Mouse (Mus musculus): Measurements from ENCODE around the gene Celf5. TPM values are rescaled to one million over a fixed set of nuclear protein-coding genes. Genes with fewer than 3 reads are reported as not detected.

The Celf5 gene
- polyA plus RNA-seq, 1 experiment from 2014 or later, result 1.4 TPM

DNA sequence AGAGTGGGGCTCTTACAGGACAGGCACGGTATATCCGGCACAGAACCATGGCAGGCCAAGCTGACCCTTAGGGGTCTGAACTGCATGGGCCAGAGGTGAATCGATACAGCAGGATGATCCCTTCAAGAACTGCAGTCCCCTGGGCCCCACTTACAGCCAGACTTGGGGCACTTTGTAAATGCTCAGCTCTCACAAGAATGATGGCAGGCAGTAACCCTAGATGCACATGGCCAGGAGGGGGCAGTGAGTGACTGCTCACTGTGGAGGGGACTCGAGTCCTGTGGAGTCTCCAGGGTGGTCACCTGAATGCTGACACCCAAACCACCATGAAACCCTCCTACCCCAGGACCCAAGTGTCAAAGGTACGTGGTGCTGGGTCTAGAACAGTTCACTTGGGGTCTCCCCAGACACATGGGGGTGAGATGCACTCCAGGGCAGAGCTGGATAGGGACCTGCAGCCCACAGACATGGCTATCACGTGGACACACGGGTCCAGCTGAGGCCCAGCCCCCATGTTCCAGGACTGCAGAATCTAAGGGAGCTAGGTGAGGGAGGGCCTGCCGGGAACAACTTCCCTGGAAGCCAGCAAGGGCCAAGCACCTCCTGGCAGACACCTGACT is 11.2 kb upstream of the Celf5 start:
- Histone ChIP-seq H3K9ac (ENCODE audit: low read depth, low read length) (peak overlapping the region; percentile 45), H3K27ac (ENCODE audit: low read length) (peak overlapping the region; percentile 63), H3K27me3 (replicated peaks; ENCODE audit: control insufficient read depth, insufficient read depth, low read length) (no peaks in the 10 kb centered on the region), H3K4me2 (ENCODE audit: low read depth, low read length) (peak overlapping the region; percentile 91), H3K4me3 (ENCODE audit: low read length) (peak overlapping the region; percentile 85; the same call in 1 of the 2 replicates), H3K36me3 (ENCODE audit: control insufficient read depth, insufficient read depth, low read length) (peaks cover 22% of the 10 kb centered on the region), H3K4me1 (ENCODE audit: control insufficient read depth, insufficient read depth, low read length) (peaks cover 16% of the 10 kb centered on the region), H3K9me3 (ENCODE audit: control insufficient read depth, low read length) (no peaks in the 10 kb centered on the region)
- WGBS, result 78% methylated on average over 8 of the region's 8 CpGs
- no peak for ATAC-seq

DNA sequence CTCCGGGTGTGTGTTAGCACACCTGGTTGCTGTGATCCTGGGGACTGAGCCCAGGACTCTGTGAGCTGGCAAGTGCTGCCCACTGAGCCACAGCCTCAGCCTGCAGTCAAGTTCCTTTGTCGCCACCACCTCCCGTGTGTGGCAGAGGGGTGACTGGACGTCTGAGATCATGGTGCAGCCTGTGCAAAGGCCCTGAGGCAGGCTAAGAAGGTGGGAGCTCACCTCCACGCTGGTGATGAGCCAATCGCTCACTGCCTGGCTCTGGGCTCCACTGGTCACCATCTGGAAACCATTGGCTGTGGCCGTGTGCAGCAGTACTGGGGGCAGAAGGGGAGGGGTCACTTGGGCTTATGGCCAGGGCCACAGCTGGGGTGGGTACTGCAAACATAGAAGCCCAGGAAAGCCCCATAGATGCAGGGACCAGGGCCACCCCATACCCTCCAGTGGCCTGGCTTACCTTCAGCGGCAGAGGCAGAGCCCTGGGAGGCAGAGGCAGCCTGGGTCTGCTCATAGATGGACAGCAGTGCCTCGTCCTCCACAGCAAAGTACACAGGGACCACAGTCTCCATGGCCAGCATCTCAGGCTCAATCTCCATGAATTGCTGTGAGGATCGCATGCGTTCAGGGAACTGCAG is 10.2 kb upstream of the Celf5 start:
- H3K9me3 ChIP-seq (ENCODE audit: control insufficient read depth, low read length), result no peaks in the 10 kb centered on the region
- 86% methylated on average over 11 of the region's 11 CpGs for WGBS

DNA sequence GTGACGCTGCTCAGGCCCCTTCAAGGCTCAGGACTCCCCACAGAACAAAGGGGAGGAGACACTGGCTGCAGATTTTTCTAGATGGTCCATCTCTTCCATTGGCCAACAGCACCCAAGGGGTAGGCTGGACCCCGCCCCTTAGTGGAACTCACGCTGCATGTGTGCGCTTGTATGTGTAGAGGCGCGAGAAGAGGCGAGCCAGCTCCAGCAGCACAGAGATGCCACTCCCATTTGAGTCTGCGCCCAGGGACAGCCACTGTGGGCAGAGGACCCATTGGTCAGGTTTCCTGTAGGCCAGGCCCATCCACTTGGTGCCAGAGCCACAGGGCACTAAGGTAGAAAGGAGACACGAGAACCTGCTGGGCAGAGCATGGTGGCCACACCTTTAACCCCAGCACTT is 8.5 kb upstream of the Celf5 start:
- no peak overlapping the region for H3K4me2 ChIP-seq (ENCODE audit: low read depth, low read length)
- H3K9ac ChIP-seq (ENCODE audit: low read depth, low read length), result no peak overlapping the region
- no peak for ATAC-seq
- H3K27me3 ChIP-seq (replicated peaks; ENCODE audit: control insufficient read depth, insufficient read depth, low read length), result no peaks in the 10 kb centered on the region
- H3K4me3 ChIP-seq (ENCODE audit: low read length), result no peak overlapping the region
- 90% methylated on average over 9 of the region's 9 CpGs for WGBS
- no peaks in the 10 kb centered on the region for H3K9me3 ChIP-seq (ENCODE audit: control insufficient read depth, low read length)
- H3K4me1 ChIP-seq (ENCODE audit: control insufficient read depth, insufficient read depth, low read length), result peaks cover 16% of the 10 kb centered on the region
- H3K36me3 ChIP-seq (ENCODE audit: control insufficient read depth, insufficient read depth, low read length), result peaks cover 37% of the 10 kb centered on the region
- H3K27ac ChIP-seq (ENCODE audit: low read length), result no peak overlapping the region

More for the DNA sequence above, 10.2 kb upstream of the Celf5 start:
- no peak overlapping the region for H3K4me2 ChIP-seq (ENCODE audit: low read depth, low read length)
- H3K4me1 ChIP-seq (ENCODE audit: control insufficient read depth, insufficient read depth, low read length), result peaks cover 16% of the 10 kb centered on the region
- H3K27me3 ChIP-seq (replicated peaks; ENCODE audit: control insufficient read depth, insufficient read depth, low read length), result no peaks in the 10 kb centered on the region
- H3K36me3 ChIP-seq (ENCODE audit: control insufficient read depth, insufficient read depth, low read length), result peaks cover 26% of the 10 kb centered on the region
- no peak overlapping the region for H3K9ac ChIP-seq (ENCODE audit: low read depth, low read length)
- ATAC-seq, result no peak
- no peak overlapping the region for H3K27ac ChIP-seq (ENCODE audit: low read length)
- H3K4me3 ChIP-seq (ENCODE audit: low read length), result no peak overlapping the region

DNA sequence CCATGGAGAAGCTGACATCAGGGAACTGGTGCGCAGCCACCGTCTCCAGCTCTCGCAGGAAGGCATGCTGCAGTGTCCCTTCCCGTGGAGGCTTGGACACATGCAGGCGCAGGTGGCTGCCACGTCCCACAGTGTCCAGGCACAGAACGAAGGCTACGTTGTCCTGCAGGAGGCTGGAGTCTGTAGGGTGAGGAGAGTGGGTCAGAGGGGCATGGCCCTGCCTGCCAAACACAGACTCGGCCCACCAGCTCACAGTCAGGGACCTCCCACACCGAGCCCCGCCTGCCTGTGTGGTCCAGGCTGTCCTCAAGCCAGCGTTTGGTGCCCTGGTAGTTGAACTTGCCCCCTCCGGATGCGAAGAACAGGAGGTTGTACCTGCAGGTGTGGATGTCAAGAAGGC is 7.4 kb upstream of the Celf5 start:
- H3K4me2 ChIP-seq (ENCODE audit: low read depth, low read length), result no peak overlapping the region
- no peak for ATAC-seq
- H3K36me3 ChIP-seq (ENCODE audit: control insufficient read depth, insufficient read depth, low read length), result peaks cover 37% of the 10 kb centered on the region
- H3K9me3 ChIP-seq (ENCODE audit: control insufficient read depth, low read length), result no peaks in the 10 kb centered on the region
- peaks cover 10% of the 10 kb centered on the region for H3K4me1 ChIP-seq (ENCODE audit: control insufficient read depth, insufficient read depth, low read length)
- 84% methylated on average over 14 of the region's 14 CpGs for WGBS
- H3K9ac ChIP-seq (ENCODE audit: low read depth, low read length), result no peak overlapping the region
- H3K27me3 ChIP-seq (replicated peaks; ENCODE audit: control insufficient read depth, insufficient read depth, low read length), result no peaks in the 10 kb centered on the region
- H3K4me3 ChIP-seq (ENCODE audit: low read length), result no peak overlapping the region
- H3K27ac ChIP-seq (ENCODE audit: low read length), result no peak overlapping the region

DNA sequence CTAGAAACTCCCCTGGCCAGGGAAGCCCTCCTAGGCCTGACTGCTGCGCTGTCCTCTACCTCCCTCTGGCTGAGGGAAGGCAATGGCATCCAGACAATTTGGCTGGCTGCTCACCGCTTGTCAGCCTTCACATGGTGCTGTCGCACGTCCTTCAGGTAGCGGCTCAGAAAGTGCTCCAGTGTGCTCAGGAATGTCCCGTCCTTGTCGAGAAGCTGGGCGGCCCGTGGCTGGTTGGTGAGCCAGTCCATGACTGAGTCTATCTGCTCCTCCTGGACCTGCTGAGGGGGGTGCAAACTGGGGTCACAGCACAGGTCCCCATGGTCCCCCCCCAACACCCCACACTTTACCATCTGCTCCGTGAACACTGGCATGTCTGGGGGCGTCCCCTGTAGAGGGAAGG is 5.6 kb upstream of the Celf5 start:
- Histone ChIP-seq H3K4me1 (ENCODE audit: control insufficient read depth, insufficient read depth, low read length) (no peaks in the 10 kb centered on the region), H3K4me3 (ENCODE audit: low read length) (no peak overlapping the region), H3K4me2 (ENCODE audit: low read depth, low read length) (no peak overlapping the region), H3K9ac (ENCODE audit: low read depth, low read length) (no peak overlapping the region), H3K9me3 (ENCODE audit: control insufficient read depth, low read length) (no peaks in the 10 kb centered on the region), H3K27ac (ENCODE audit: low read length) (no peak overlapping the region), H3K36me3 (ENCODE audit: control insufficient read depth, insufficient read depth, low read length) (peaks cover 36% of the 10 kb centered on the region), H3K27me3 (replicated peaks; ENCODE audit: control insufficient read depth, insufficient read depth, low read length) (no peaks in the 10 kb centered on the region)
- ATAC-seq, result no peak
- 84% methylated on average over 11 of the region's 11 CpGs for WGBS

DNA sequence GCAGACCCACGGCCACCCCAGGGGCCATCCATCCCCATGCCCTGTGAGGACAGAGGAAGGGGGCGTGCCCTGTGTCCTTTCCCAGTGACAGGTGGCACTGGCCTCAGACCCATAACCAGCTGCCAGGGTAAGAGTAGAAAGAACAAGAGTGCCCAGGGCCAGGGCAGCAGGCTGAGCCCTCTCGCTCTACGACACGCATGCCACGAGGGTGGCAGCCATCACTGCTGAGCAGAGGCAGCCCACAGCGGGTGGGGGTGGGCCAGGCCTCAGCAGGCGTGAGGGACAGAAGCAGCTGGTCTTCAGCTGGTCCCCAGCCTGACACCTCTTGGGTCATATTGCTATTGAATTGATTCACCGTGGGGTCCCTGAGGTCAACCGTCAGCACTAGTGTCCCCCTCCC is 4.0 kb upstream of the Celf5 start:
- Histone ChIP-seq H3K36me3 (ENCODE audit: control insufficient read depth, insufficient read depth, low read length) (peaks cover 23% of the 10 kb centered on the region), H3K4me3 (ENCODE audit: low read length) (no peak overlapping the region), H3K9ac (ENCODE audit: low read depth, low read length) (no peak overlapping the region), H3K27me3 (replicated peaks; ENCODE audit: control insufficient read depth, insufficient read depth, low read length) (peaks cover 8% of the 10 kb centered on the region), H3K9me3 (ENCODE audit: control insufficient read depth, low read length) (no peaks in the 10 kb centered on the region), H3K4me1 (ENCODE audit: control insufficient read depth, insufficient read depth, low read length) (peaks cover 6% of the 10 kb centered on the region), H3K4me2 (ENCODE audit: low read depth, low read length) (no peak overlapping the region), H3K27ac (ENCODE audit: low read length) (no peak overlapping the region)
- ATAC-seq, result no peak
- WGBS, result 89% methylated on average over 10 of the region's 10 CpGs

DNA sequence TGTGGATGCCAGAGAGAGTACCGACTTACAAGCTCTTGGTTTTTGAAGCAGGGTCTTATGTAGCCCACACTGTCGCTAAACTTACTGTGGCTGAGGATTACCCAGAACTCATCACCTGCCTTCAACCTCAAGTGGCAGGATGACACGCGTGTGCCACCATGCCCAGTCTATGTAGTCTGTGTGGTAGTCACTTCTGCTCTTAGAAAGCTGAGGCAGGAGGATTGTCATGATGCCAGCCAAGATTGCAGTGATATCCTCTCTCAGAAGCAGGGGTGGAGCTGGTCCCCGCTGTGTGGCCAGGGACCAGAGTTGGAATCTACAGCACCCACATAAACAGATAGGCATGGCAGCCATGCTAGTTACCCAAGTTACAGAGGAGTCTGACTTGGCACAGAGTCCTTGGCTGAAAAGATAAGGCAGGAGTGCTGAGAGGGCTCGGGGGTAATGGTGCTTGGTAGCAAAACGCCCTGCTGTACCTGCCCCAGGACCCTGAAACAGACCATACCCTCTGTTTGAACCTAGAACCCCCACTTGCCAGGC is 3.0 kb upstream of the Celf5 start:
- Histone ChIP-seq H3K36me3 (ENCODE audit: control insufficient read depth, insufficient read depth, low read length) (peaks cover 18% of the 10 kb centered on the region), H3K27ac (ENCODE audit: low read length) (no peak overlapping the region), H3K27me3 (replicated peaks; ENCODE audit: control insufficient read depth, insufficient read depth, low read length) (peaks cover 15% of the 10 kb centered on the region), H3K9ac (ENCODE audit: low read depth, low read length) (no peak overlapping the region), H3K4me3 (ENCODE audit: low read length) (no peak overlapping the region), H3K4me1 (ENCODE audit: control insufficient read depth, insufficient read depth, low read length) (peaks cover 6% of the 10 kb centered on the region), H3K9me3 (ENCODE audit: control insufficient read depth, low read length) (no peaks in the 10 kb centered on the region), H3K4me2 (ENCODE audit: low read depth, low read length) (no peak overlapping the region)
- no peak for ATAC-seq
- 74% methylated on average over 7 of the region's 7 CpGs for WGBS

DNA sequence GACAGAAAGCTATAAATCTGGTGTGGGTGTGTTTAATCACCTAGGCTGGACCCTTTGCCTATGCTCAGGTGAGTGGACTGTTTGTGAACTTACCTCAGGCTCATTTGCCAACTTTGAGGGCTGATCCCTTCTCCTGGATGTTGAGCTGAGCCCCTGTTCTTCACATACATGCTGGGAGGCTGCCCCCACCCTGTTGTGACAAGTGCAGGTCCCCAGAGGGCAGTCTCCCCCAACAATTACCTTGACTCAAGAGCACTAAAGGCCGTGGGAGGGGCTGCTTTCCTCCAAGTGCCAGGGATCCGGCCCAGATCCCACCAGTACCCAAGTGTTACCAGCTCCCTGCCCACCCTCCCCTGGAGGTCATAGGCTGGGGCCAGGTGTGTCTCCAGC is 2.5 kb upstream of the Celf5 start:
- H3K9me3 ChIP-seq (ENCODE audit: control insufficient read depth, low read length), result no peaks in the 10 kb centered on the region
- WGBS, result 30% methylated on average over 2 of the region's 2 CpGs
- H3K4me3 ChIP-seq (ENCODE audit: low read length), result no peak overlapping the region
- peaks cover 18% of the 10 kb centered on the region for H3K36me3 ChIP-seq (ENCODE audit: control insufficient read depth, insufficient read depth, low read length)
- no peak overlapping the region for H3K27ac ChIP-seq (ENCODE audit: low read length)
- no peak overlapping the region for H3K9ac ChIP-seq (ENCODE audit: low read depth, low read length)
- no peak for ATAC-seq
- H3K4me2 ChIP-seq (ENCODE audit: low read depth, low read length), result no peak overlapping the region
- H3K27me3 ChIP-seq (replicated peaks; ENCODE audit: control insufficient read depth, insufficient read depth, low read length), result peaks cover 15% of the 10 kb centered on the region
- peaks cover 6% of the 10 kb centered on the region for H3K4me1 ChIP-seq (ENCODE audit: control insufficient read depth, insufficient read depth, low read length)

DNA sequence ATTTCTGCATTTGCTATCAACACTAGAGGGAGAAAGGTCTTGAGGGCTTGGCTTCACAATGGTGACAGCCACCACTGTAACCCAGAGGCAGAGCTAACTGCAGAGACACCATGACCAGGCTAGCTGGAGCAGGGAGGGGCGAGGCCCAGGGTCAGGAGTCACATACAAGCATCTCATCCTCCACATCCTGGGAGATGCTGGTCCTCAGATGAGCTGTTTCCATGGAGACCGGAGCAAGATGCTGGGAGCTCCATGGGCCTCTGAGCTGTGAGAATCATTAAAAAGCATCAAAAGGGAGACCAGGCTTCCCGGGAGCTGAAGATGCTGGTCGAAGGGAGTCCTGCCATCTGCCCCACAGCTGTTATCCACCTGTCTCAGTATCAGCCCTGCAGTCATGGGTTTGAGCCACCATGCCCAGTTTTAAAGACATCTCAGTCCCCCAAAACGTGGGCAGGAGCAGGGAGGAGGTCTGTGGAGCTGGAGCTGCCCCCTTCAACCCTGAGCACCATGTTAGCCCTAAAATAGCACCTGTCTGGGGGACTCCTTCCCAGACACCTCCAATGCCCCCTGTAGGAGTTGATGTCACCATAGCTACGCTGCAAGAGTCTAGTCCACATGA is 2.0 kb upstream of the Celf5 start:
- Histone ChIP-seq H3K4me3 (ENCODE audit: low read length) (no peak overlapping the region), H3K9ac (ENCODE audit: low read depth, low read length) (no peak overlapping the region), H3K9me3 (ENCODE audit: control insufficient read depth, low read length) (no peaks in the 10 kb centered on the region), H3K36me3 (ENCODE audit: control insufficient read depth, insufficient read depth, low read length) (peaks cover 18% of the 10 kb centered on the region), H3K27ac (ENCODE audit: low read length) (no peak overlapping the region), H3K27me3 (replicated peaks; ENCODE audit: control insufficient read depth, insufficient read depth, low read length) (peaks cover 15% of the 10 kb centered on the region), H3K4me2 (ENCODE audit: low read depth, low read length) (no peak overlapping the region), H3K4me1 (ENCODE audit: control insufficient read depth, insufficient read depth, low read length) (peaks cover 6% of the 10 kb centered on the region)
- 56% methylated on average over 6 of the region's 6 CpGs for WGBS
- ATAC-seq, result no peak
